Mouse (Mus musculus) right cerebral cortex, postnatal 14 days (tissue): ENCODE data around the gene Slc7a11.
"Not testable (repeated sequence)": the region's sequence is repeated elsewhere in the genome, so short reads cannot be mapped to it uniquely, and the experiment has no call there.

Experiments
- DNase-seq: peaks from one replicate; pipeline ENCODE4 v3.0.0; 2022

Slc7a11 gene

GRCm38 (mm10) chr3:50443421-50443916 is at the start of gene Slc7a11:
Slc7a11 (minus strand) TSS chr3:50443614.
- no peak for DNase-seq

- DNase-seq: no peak
These were observed 48.3 kb upstream of the Slc7a11 start for GRCm38 (mm10) chr3:50491678-50492077.

GRCm38 (mm10) chr3:50484076-50484475 is 40.7 kb upstream of the Slc7a11 start:
- DNase-seq: no peak

- DNase-seq: no peak
These were observed 18.8 kb upstream of the Slc7a11 start for GRCm38 (mm10) chr3:50462223-50462622.

GRCm38 (mm10) chr3:50457136-50457535 is 13.7 kb upstream of the Slc7a11 start:
- DNase-seq: no peak

GRCm38 (mm10) chr3:50456564-50456963 is 13.2 kb upstream of the Slc7a11 start:
- DNase-seq: no peak

GRCm38 (mm10) chr3:50456023-50456422 is 12.6 kb upstream of the Slc7a11 start:
- no peak for DNase-seq

- DNase-seq: no peak
These were observed 1.8 kb upstream of the Slc7a11 start for GRCm38 (mm10) chr3:50445050-50445775.

GRCm38 (mm10) chr3:50443942-50444341 is 528 bp upstream of the Slc7a11 start:
- no peak for DNase-seq

GRCm38 (mm10) chr3:50442341-50443292 is 797 bp downstream of the Slc7a11 start:
- DNase-seq: no peak

GRCm38 (mm10) chr3:50441330-50441729 is 2.1 kb downstream of the Slc7a11 start:
- DNase-seq: no peak

GRCm38 (mm10) chr3:50440409-50440808 is 3.0 kb downstream of the Slc7a11 start:
- DNase-seq: no peak

- no peak for DNase-seq
These were observed 4.0 kb downstream of the Slc7a11 start for GRCm38 (mm10) chr3:50439429-50439828.

- no peak for DNase-seq
These were observed 4.7 kb downstream of the Slc7a11 start for GRCm38 (mm10) chr3:50438520-50439253.

GRCm38 (mm10) chr3:50438081-50438480 is 5.3 kb downstream of the Slc7a11 start:
- not testable (repeated sequence) for DNase-seq

GRCm38 (mm10) chr3:50436409-50436808 is 7.0 kb downstream of the Slc7a11 start:
- DNase-seq: not testable (repeated sequence)

GRCm38 (mm10) chr3:50433831-50434230 is 9.6 kb downstream of the Slc7a11 start:
- DNase-seq: no peak

- DNase-seq: no peak
These were observed 12.6 kb downstream of the Slc7a11 start for GRCm38 (mm10) chr3:50430811-50431210.

- peak; percentile 10 for DNase-seq
These were observed 21.7 kb downstream of the Slc7a11 start for GRCm38 (mm10) chr3:50421480-50422277.

- DNase-seq: no peak
These were observed 24.3 kb downstream of the Slc7a11 start for GRCm38 (mm10) chr3:50419161-50419560.

- DNase-seq: no peak
These were observed 36.6 kb downstream of the Slc7a11 start for GRCm38 (mm10) chr3:50406771-50407170.

GRCm38 (mm10) chr3:50405915-50406314 is 37.5 kb downstream of the Slc7a11 start:
- DNase-seq: no peak
